Mouse (Mus musculus) brain, embryonic 14.5 days (tissue): Measurements from ENCODE around the gene Gpr137. TPM values are rescaled to one million over a fixed set of nuclear protein-coding genes. Genes with fewer than 3 reads are reported as not detected.
A peak's percentile ranks its signal among the peaks of the same experiment; 100 is the strongest.

Source experiments
- DNase-seq: peaks from one replicate; pipeline ENCODE4 v3.0.0-alpha.2; 2011; ENCODE audit warnings: low read depth
- CTCF ChIP-seq: fragments of 200-500 bp; IDR thresholded peaks from 2 replicates; pipeline ENCODE4 v1.5.1; 2012; ENCODE audit warnings: inconsistent platforms, mild to moderate bottlenecking, moderate library complexity, borderline replicate concordance; ENCODE audit not compliant: insufficient read depth, insufficient read length; ENCODE audit errors: extremely low read depth
- POLR2A ChIP-seq: fragments of 200-500 bp; IDR thresholded peaks from 2 replicates; pipeline ENCODE4 v1.6.1; 2012; ENCODE audit warnings: mild to moderate bottlenecking, inconsistent platforms, borderline replicate concordance; ENCODE audit not compliant: poor library complexity, insufficient read depth, insufficient read length, severe bottlenecking; ENCODE audit errors: extremely low read depth
- polyA plus RNA-seq: library from polyadenylated mRNA; depleted of rRNA; stranded (reverse); fragments of >200 nt; gene quantifications from 2 replicates; pipeline ENCODE4 v1.2.3, GENCODE M21; 2012

Gene Gpr137
- polyA plus RNA-seq, 1 experiment: 75.5 TPM

DNA sequence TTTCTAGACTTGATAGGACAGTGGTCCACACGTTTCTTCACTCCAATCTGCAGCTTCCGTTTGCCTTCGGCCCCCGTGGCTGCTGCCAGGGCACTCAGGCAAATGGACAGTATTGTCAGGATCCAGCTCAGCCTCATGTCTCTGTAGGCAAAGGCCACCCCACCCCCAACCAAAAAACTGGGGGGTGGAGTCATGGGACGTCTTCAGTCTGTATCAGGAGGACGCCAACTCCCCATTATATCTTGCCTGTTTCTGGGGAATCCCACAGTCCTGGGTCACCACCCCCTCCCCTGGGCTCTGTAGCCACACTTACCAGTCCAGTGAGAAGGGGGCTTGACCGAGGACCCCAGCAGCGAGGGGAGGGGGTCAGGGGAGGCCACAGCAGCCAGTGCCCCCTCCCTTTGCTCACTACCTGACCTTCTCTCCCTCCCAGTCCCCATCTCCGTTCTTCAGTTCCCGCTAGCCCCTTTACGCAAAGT, 36.8 kb upstream of the Gpr137 start:
- TF ChIP-seq POLR2A (no peak), CTCF (no peak)
- DNase-seq: peak; percentile 18

DNA sequence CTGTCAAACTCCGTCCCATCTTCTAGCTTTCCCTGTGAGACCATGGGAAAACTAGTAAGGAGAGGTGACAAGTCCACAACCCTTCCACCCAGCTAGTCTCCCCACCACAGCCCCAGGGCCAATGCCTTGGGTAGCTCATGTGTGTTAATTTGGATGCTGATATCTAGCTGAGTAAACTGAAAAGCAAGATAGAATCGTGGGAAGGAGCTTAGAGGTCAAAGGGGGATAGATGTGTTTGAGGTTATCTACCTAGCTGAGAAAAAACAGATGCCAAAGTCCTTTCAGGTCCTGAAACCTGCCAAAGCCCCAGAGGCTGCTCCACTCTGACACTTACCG, 36.3 kb upstream of the Gpr137 start:
- TF ChIP-seq POLR2A: no peak
- TF ChIP-seq CTCF: no peak
- no peak for DNase-seq

DNA sequence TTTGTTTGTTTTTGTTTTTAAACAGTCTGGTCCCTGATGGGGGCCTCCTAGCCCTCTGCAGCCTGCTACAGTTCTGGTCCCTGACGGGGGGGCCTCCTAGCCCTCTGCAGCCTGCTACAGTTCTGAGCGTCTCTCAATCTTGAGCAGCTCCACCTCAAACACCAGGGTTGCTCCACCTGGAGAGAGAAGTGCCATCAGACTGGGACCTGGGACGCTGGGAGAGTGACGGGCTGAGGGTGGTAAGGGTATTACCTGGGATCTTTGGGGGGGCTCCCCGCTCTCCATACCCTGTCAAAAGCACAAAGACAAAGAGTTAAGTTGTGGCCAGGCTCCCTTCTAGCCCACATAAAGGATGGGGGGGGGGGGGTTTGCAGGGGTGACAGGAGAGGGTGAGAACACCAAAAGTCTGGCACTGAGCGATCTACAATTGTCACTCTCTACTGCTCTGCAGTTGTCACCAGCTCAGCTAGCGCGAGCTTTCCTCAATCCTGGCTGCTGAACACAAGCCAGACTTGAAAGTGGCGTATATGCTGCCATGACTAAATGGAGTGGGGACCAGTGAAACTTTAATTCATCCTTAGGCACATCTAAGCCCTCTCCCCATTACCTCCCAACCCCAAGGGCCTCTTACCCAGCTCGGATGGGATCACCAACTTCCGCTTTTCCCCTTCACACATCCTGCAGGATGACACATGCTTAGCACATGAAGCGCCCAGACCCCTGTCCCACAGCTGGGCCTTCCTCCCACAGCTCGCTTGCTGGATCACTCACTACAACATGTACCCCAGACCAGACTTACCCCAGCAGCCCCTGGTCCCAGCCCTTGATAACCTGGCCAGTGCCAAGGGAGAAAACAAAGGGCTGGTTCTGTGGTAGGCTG, 35.7 kb upstream of the Gpr137 start:
- DNase-seq: no peak
- no peak for TF ChIP-seq CTCF

DNA sequence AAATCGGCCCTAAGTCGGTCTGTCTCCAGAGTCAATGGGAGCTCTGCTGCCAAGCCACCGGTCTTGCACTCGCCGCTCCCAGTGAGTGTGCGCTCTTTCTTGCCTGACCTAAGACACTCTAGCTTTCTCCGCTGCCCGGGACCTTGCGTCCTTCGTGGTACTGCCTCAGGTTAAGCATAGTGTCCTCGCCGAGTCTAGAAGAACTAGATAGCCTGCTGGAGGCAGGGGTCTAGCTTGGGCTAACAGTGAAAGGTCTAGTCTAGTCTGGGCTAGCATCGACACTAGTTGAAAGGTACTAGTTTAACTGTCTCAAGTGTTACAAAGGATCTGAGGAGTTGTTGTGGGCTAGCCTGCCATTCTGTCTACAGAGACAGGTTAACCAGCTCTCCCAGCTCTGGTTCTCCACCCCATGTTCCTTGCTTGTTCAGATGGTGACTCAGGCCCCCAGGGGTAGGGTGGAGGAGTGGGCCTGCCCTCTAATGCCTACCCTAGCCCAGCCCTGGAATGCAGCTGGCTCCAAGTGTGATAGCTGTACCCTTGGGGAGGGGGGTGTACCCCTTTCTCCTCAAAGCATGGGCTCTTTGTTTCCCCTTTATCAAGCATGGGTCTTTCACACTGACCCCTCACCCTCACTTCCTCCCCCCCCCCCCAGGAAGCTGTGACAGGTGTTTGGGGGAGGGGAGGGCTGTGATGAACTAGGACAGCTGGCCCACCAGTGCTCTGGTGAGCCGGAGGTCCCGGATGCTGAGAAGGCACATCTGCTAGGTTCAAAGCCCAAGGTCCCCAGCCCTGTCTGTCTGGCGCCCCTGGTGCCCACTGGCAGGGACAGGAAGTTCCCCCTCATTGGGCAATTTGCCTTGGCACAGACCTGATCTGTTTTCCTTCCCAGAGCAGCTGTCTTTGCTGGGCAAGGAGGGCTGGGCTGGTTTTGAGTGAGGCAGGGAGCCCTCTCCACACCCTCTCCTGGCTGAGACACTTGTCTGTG, 33.5 kb upstream of the Gpr137 start, which contains the start of gene Plcb3:
Gene Plcb3 (minus strand): TSS at position 934 of the 985 bp plus-strand sequence.
- TF ChIP-seq CTCF: peak; percentile 50
- 0 out of 2 replicates have a peak, but pooled peaks have one; percentile 11 for TF ChIP-seq POLR2A
- peak; percentile 95 for DNase-seq

DNA sequence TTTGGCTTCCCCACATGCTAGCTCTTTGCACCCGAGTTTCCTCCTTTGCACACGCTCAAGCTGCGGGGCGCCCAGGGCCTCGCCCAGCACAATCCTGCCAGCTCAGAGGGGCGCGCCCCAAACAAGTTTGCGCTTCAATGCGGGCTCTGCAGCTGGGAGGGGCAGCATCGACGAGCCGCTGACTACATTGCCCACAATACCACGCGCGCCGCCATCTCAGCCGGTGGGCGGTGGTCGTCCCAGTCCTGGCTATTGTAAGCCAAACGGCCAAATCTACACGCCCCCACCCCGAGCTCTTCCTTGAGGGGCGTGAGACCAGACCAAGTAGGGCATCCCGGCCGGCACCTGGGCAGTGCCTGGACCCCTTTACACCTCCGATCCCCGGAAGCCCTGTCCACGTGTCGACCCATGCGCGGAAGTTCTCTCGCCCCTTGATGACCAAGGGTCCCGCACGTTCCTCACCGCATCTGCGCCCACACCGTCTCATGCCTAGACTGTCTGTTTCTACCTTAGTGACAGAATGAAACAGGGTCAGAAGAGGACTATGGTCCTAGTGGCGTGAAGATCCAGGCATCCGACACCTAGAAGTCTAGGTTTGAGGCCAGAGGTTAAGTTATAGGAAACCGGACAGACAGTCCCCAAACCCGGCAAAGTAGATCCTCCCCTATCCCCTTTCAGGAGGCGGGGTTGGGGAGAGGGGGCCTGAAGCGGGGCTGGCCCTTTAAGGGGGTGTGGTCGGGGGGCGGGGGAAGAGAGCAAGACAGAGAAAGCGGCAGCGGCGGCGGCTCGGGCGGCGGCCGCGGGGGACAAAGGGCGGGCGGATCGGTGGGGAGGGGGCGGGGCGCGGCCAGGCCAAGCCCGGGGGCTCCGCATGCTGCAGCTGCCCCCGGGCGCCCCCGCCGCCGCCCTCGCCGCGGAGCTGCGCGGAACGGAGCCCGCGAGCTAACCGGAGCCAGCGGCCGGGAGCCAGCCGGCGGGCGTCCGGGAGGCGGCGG, 32.2 kb upstream of the Gpr137 start, which contains the start of gene Ppp1r14b:
Gene Ppp1r14b (plus strand): TSS at position 758 of the 995 bp plus-strand sequence.
- peak; percentile 96 for DNase-seq
- TF ChIP-seq CTCF: no peak
- peak; percentile 19; the same call in 1 of the 2 replicates for TF ChIP-seq POLR2A

DNA sequence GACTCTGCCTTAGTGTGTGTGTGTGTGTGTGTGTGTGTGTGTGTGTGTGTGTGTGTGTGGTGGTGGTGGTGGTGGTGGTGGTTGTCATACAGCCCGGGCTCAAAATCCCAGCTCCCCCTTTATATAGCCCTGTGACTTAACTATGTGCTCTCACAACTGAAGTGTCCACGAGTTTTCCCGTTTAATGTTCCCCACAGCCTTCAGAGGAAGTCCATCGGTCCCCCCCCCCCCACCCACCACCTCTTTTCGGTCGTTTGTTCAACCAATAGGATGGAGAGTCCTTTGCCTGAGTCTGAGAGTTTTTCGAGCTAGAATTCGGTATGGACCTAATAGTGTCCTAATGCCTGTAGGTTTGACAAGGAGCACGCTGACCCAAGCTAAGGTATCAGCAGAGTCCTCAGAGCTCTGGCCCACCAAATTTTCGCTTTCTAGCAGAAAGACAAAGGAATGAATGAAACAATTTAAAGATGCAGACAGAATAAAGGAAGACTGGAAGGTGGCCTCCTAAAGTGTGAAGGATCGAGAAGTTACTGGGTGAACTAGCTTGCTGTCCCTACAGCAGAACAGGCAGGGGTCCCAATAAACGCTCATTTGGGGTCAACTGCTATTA, 31.4 kb upstream of the Gpr137 start:
- TF ChIP-seq POLR2A: no peak
- no peak for TF ChIP-seq CTCF
- no peak for DNase-seq

DNA sequence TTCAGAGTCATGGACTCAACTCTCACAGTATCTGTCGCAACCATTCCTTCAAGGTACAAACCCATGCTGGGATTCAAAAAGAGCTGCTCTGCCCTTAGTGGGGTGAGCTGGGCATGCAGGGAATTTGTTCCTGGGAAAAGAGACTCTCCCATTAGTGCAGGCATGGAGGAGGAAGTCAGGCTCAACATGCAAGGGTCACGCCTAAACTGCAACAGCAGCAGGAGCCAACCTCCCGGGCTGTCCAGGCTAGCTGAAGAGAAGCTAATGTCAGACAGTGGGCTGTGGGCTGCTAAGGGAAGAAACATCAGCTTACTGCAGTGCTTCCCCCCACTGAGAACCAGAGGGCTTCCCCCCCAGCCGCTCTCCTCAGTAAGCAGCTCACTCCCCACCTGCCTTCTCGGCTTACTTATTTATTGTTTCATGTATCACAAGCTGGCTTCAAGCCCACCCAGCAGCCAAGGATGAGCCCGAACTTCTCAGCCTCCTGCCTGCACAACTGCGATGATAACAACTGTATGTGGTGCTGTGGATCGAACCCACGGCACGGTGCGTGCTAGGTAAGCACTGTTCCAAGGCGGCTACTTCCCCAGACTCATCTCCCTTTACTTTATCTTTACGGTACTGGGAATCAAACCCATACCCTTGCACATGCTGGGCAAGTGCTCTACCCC, 30.1 kb upstream of the Gpr137 start:
- DNase-seq: no peak
- no peak for TF ChIP-seq CTCF
- TF ChIP-seq POLR2A: no peak

DNA sequence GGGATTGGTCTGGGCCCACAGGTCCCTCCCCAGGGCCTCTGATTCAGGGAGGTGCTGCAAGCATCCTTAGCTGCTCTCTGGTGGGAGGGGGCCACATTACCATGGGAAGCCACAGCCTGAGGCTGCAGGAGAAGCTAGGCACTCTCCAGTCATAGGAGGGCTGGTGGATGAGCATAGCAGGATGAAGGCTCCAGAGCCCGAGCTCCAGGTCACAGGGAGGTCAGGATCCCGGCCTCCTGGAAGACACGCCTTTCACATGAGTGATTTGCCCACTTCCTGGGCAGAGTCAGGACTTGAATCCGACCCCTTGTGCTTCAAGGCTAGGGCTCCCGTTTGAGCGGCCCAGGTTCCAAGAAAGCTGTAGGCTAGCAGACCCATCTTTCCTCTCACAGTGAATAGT, 29.4 kb upstream of the Gpr137 start:
- no peak for TF ChIP-seq CTCF
- TF ChIP-seq POLR2A: no peak
- no peak for DNase-seq

DNA sequence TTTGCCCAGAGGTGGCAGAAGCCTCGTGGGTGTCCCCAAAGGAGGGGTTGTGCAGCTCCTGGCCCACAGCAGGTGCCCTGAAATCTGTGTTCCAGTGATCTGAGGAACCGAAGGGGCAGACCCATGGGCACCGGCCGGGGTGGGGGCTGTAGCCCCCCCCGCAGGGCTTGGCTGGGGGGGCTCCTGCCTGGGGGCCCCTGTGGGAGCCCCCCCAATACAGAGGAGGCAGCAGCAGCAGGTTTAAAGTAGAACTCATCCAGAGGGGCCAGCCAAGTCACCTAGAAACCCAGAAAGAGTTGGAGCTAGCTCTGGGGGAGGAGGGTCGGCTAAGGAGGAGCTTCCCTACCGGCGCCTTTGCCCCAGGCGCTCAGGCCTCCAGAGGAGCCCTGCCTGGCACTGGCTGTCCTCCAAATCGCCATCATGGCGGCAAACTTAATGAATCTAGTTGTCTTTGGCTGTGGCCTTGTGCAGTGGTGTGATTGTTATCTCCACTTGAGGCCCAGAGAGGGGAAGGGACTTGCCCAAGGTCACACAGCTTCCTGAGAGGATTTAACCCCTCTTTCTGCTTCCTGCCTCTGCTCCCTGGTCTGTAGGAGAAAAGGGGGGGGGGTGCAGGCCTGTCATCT, 28.3 kb upstream of the Gpr137 start:
- peak; percentile 41 for DNase-seq

More for the DNA sequence above, 28.3 kb upstream of the Gpr137 start:
- TF ChIP-seq CTCF (no peak), POLR2A (no peak)
